Mouse (Mus musculus) CH12.LX (cell line): ENCODE measurements around the gene Marveld1. TPM values are rescaled to one million over a fixed set of nuclear protein-coding genes. Genes with fewer than 3 reads are reported as not detected.
A peak's percentile ranks its signal among the peaks of the same experiment; 100 is the strongest.

ENCODE experiments used
- DNase-seq: peaks from one replicate; pipeline ENCODE4 v3.0.0-alpha.2; 2013; ENCODE audit errors: extremely low read depth
- H3K27ac ChIP-seq: 2 replicates; pipeline ENCODE4 v1.5.1; 2012; ENCODE audit warnings: low read depth, mild to moderate bottlenecking, control low read depth, moderate library complexity; ENCODE audit not compliant: insufficient read depth
- H3K27me3 ChIP-seq: replicated peaks from 2 replicates; pipeline ENCODE3; 2012; ENCODE audit warnings: inconsistent platforms
- H3K36me3 ChIP-seq, 2 experiments: replicated peaks in 1 of 2; 2 replicates each; pipeline versions ENCODE3 to v1.6.1; 2012; ENCODE audit warnings: inconsistent platforms in 1 of 2, low read length in 1 of 2, mild to moderate bottlenecking in 1 of 2, mixed read lengths in 1 of 2, moderate library complexity in 1 of 2; ENCODE audit not compliant: control insufficient read depth in 1 of 2, insufficient read depth in 1 of 2
- H3K4me1 ChIP-seq, 2 experiments: 2 replicates each; pipeline ENCODE4 v1.6.1; 2012; ENCODE audit warnings: inconsistent platforms in 1 of 2, moderate library complexity in 1 of 2; ENCODE audit not compliant: insufficient read depth in 2 of 2, control insufficient read depth in 1 of 2
- H3K4me2 ChIP-seq: 2 replicates; pipeline ENCODE4 v1.6.1; 2012; ENCODE audit warnings: low read depth, mild to moderate bottlenecking, control low read depth; ENCODE audit not compliant: poor library complexity, insufficient read depth, severe bottlenecking
- H3K4me3 ChIP-seq, 3 experiments: fragments of 150-350 bp in 1 of 3; sonication (generic) in 1 of 3; replicated peaks in 1 of 3; 2 replicates each; pipeline versions ENCODE3 to v1.5.1; 2011 to 2012; ENCODE audit warnings: low read depth in 2 of 3, low read length in 2 of 3, mild to moderate bottlenecking in 2 of 3, moderate library complexity in 2 of 3, control low read depth in 1 of 3, improper control_type of control experiment in 1 of 3, inconsistent platforms in 1 of 3, mixed read lengths in 1 of 3; ENCODE audit not compliant: poor library complexity in 1 of 3
- H3K79me2 ChIP-seq: replicated peaks from 2 replicates; pipeline ENCODE4 v1.6.1; 2012; ENCODE audit warnings: mild to moderate bottlenecking, moderate library complexity; ENCODE audit not compliant: control insufficient read depth, poor library complexity, insufficient read depth, severe bottlenecking; ENCODE audit errors: extremely low read depth
- H3K9ac ChIP-seq: 2 replicates; pipeline ENCODE4 v1.6.1; 2012; ENCODE audit warnings: low read depth, mild to moderate bottlenecking, control low read depth, moderate library complexity; ENCODE audit not compliant: insufficient read depth
- H3K9me3 ChIP-seq: replicated peaks from 2 replicates; pipeline ENCODE3; 2012; ENCODE audit warnings: low read length, inconsistent platforms, mixed read lengths
- CHD2 ChIP-seq: IDR thresholded peaks from 2 replicates; pipeline ENCODE4 v1.6.1; 2011; ENCODE audit warnings: low read length, improper control_type of control experiment
- CTCF ChIP-seq, 2 experiments: IDR thresholded peaks in 1 of 2; conservative IDR thresholded peaks in 1 of 2; 2 replicates each; pipeline ENCODE4 v1.5.1; 2011 to 2012; ENCODE audit warnings: low read depth in 2 of 2, low read length in 2 of 2, improper control_type of control experiment in 1 of 2, inconsistent platforms in 1 of 2, mild to moderate bottlenecking in 1 of 2, moderate library complexity in 1 of 2
- E2F4 ChIP-seq: IDR thresholded peaks from 2 replicates; pipeline ENCODE4 v1.6.1; 2011; ENCODE audit warnings: low read depth, low read length, improper control_type of control experiment; ENCODE audit not compliant: insufficient replicate concordance
- ELF1 ChIP-seq: IDR thresholded peaks from 2 replicates; pipeline ENCODE4 v1.6.1; 2014; ENCODE audit warnings: low read depth, mild to moderate bottlenecking, inconsistent platforms, low read length, improper control_type of control experiment
- ETS1 ChIP-seq: conservative IDR thresholded peaks from 2 replicates; pipeline ENCODE4 v1.6.1; 2012; ENCODE audit warnings: low read depth, mild to moderate bottlenecking, inconsistent platforms, low read length, improper control_type of control experiment, moderate library complexity
- GABPA ChIP-seq: IDR thresholded peaks from 2 replicates; pipeline ENCODE4 v1.6.1; 2012; ENCODE audit warnings: low read depth, low read length, improper control_type of control experiment, inconsistent platforms; ENCODE audit not compliant: insufficient replicate concordance
- HCFC1 ChIP-seq: IDR thresholded peaks from 2 replicates; pipeline ENCODE4 v1.6.1; 2012; ENCODE audit warnings: low read depth, mild to moderate bottlenecking, inconsistent platforms, low read length, improper control_type of control experiment
- JUN ChIP-seq: IDR thresholded peaks from 2 replicates; pipeline ENCODE4 v1.6.1; 2011; ENCODE audit warnings: low read depth, mild to moderate bottlenecking, low read length, improper control_type of control experiment, moderate library complexity; ENCODE audit not compliant: insufficient read depth
- KAT2A ChIP-seq: IDR thresholded peaks from 2 replicates; pipeline ENCODE4 v1.6.1; 2012; ENCODE audit warnings: low read length, improper control_type of control experiment, inconsistent platforms; ENCODE audit not compliant: insufficient replicate concordance
- MAFK ChIP-seq: IDR thresholded peaks from 2 replicates; pipeline ENCODE4 v1.6.1; 2011; ENCODE audit warnings: low read length, improper control_type of control experiment; ENCODE audit not compliant: insufficient replicate concordance
- MAX ChIP-seq: IDR thresholded peaks from 2 replicates; pipeline ENCODE4 v1.6.1; 2011; ENCODE audit warnings: low read length, improper control_type of control experiment
- MEF2A ChIP-seq: IDR thresholded peaks from 2 replicates; pipeline ENCODE4 v1.6.1; 2014; ENCODE audit warnings: low read depth, mild to moderate bottlenecking, inconsistent platforms, low read length, improper control_type of control experiment, borderline replicate concordance
- MXI1 ChIP-seq: IDR thresholded peaks from 2 replicates; pipeline ENCODE4 v1.6.1; 2011; ENCODE audit warnings: mild to moderate bottlenecking, low read depth, low read length, improper control_type of control experiment
- NRF1 ChIP-seq: IDR thresholded peaks from 2 replicates; pipeline ENCODE4 v1.6.1; 2014; ENCODE audit warnings: low read depth, mild to moderate bottlenecking, inconsistent platforms, low read length, improper control_type of control experiment, moderate library complexity
- POLR2A ChIP-seq: IDR thresholded peaks from 2 replicates; pipeline ENCODE4 v1.6.1; 2011; ENCODE audit warnings: low read depth, mild to moderate bottlenecking, improper control_type of control experiment, low read length
- POLR2AphosphoS2 ChIP-seq: IDR thresholded peaks from 2 replicates; pipeline ENCODE4 v1.6.1; 2011; ENCODE audit warnings: low read depth, low read length, improper control_type of control experiment
- RAD21 ChIP-seq: IDR thresholded peaks from 2 replicates; pipeline ENCODE4 v1.6.1; 2011; ENCODE audit warnings: low read depth, mild to moderate bottlenecking, low read length, improper control_type of control experiment, moderate library complexity
- RCOR1 ChIP-seq: conservative IDR thresholded peaks from 2 replicates; pipeline ENCODE4 v1.6.1; 2012; ENCODE audit warnings: low read depth, mild to moderate bottlenecking, inconsistent platforms, low read length, improper control_type of control experiment
- SIN3A ChIP-seq: IDR thresholded peaks from 2 replicates; pipeline ENCODE4 v1.6.1; 2012; ENCODE audit warnings: low read length, improper control_type of control experiment, inconsistent platforms
- SMC3 ChIP-seq: IDR thresholded peaks from 2 replicates; pipeline ENCODE4 v1.6.1; 2011; ENCODE audit warnings: low read depth, low read length, improper control_type of control experiment
- TCF12 ChIP-seq: IDR thresholded peaks from 2 replicates; pipeline ENCODE4 v1.6.1; 2014; ENCODE audit warnings: low read depth, mild to moderate bottlenecking, inconsistent platforms, low read length, improper control_type of control experiment
- UBTF ChIP-seq: IDR thresholded peaks from 2 replicates; pipeline ENCODE4 v1.6.1; 2012; ENCODE audit warnings: low read depth, mild to moderate bottlenecking, inconsistent platforms, low read length, improper control_type of control experiment, moderate library complexity
- USF1 ChIP-seq: IDR thresholded peaks from 2 replicates; pipeline ENCODE4 v1.6.1; 2014; ENCODE audit warnings: low read depth, mild to moderate bottlenecking, inconsistent platforms, low read length, improper control_type of control experiment
- ZMIZ1 ChIP-seq: IDR thresholded peaks from 2 replicates; pipeline ENCODE4 v1.6.1; 2012; ENCODE audit warnings: low read depth, mild to moderate bottlenecking, inconsistent platforms, low read length, improper control_type of control experiment
- ZNF384 ChIP-seq: IDR thresholded peaks from 2 replicates; pipeline ENCODE4 v1.6.1; 2012; ENCODE audit warnings: low read depth, low read length, improper control_type of control experiment, inconsistent platforms
- dilution Hi-C: fragments of 300-500 bp; cut with MboI; formaldehyde crosslinking; loops from 2 replicates; pipeline ENCODE4 v1.14.3; 2020; ENCODE audit warnings: low sequenced_read_pairs; ENCODE audit not compliant: extremely low pct_unique_long_range_greater_than_20kb, extremely low pct_ligation_motif_present
- in situ Hi-C: fragments of 300-500 bp; cut with MboI; formaldehyde crosslinking; loops from 3 replicates; pipeline ENCODE4 v1.14.3; 2019; ENCODE audit warnings: low sequenced_read_pairs, low pct_ligation_motif_present, low pct_unique_long_range_greater_than_20kb, mixed read lengths
- polyA plus RNA-seq: library from polyadenylated mRNA; unstranded; fragments of >175 nt; gene quantifications from 2 replicates; pipeline ENCODE4 v1.2.1, GENCODE M21; 2012; ENCODE audit warnings: low read depth; ENCODE audit not compliant: insufficient read length
- total RNA-seq, 2 experiments: library from RNA; depleted of rRNA; stranded (reverse); fragments of 300-350 nt in 1 of 2; fragments of >200 nt in 1 of 2; gene quantifications; 2 replicates each; pipeline ENCODE4 v1.2.3; 2012 to 2014

The Marveld1 gene
- total and polyA plus RNA-seq, 3 experiments = 0.07 TPM; not detected in 2

DNA sequence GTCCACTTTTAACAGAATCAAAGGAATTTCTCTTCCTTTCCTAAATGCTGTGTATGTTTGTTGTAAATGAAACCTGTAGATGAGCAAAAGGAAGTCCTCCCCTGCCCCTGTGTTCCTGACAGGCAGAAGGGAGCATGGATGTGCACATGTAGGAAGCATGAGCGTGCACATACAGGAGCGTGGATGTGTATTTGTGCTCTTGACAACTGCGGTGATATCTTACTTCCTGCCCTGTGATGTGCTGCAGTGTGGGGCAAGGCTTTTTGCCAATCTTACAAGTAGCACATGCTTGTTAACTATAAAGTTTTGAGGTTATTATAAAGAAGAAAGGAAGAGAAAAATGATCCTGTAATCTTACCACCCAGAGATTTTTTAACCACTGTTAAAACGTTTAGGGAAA, 42.5 kb downstream of the Marveld1 start:
- H3K36me3 ChIP-seq = peaks cover 58 to 93% of the 10 kb centered on the region in 2 experiments
- dilution Hi-C loops = no loop called here
- no peak overlapping the region for H3K27ac ChIP-seq
- no peak for TF ChIP-seq ELF1
- TF ChIP-seq POLR2A = no peak
- no peak for TF ChIP-seq UBTF
- no peak for TF ChIP-seq RAD21
- TF ChIP-seq, all 38 proteins: peak for 0
- H3K4me3 ChIP-seq = no peak overlapping the region
- no peaks in the 10 kb centered on the region for H3K4me1 ChIP-seq
- H3K9ac ChIP-seq = no peak overlapping the region
- no peaks in the 10 kb centered on the region for H3K27me3 ChIP-seq
- in situ Hi-C loops = no loop called here
- DNase-seq = no peak
- no peak overlapping the region for H3K4me2 ChIP-seq
- H3K9me3 ChIP-seq = no peaks in the 10 kb centered on the region
- no peaks in the 10 kb centered on the region for H3K79me2 ChIP-seq

DNA sequence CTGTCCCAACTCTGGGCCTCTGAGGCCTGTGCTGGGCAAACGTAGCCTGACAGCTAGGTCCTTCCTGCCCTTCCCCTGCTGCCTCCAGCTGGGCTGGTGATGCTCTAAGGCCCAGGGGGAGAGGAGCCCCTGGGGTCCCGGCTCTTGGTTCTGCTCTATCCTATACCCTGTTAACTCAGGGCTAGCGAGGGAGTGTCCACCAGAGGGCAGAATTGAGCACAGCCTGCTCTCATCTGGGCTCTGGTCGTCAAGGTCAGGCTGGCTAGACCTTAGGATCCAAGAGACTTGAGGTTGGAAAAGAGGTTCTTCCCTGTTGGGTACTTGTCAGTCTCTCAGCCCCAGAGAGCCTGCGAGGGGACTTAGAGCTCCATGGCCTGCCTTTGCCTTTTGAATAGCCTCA, 43.3 kb downstream of the Marveld1 start:
- TF ChIP-seq MEF2A (no peak), NRF1 (no peak), RAD21 (peak; percentile 27), MXI1 (no peak), JUN (no peak), CHD2 (no peak), MAFK (no peak), ZMIZ1 (no peak), USF1 (no peak), HCFC1 (no peak), ETS1 (no peak), KAT2A (no peak), UBTF (no peak), SIN3A (no peak), RCOR1 (no peak), POLR2A (no peak), GABPA (no peak), SMC3 (peak; percentile 74), CTCF (conservative IDR thresholded peaks at IDR 0.05 in 1 of 2, IDR thresholded peaks at IDR 0.05 in 1 of 2; ENCODE audit: low read depth in 2 of 2, low read length in 2 of 2) (peak; percentile 78 to 84), POLR2AphosphoS2 (no peak), TCF12 (no peak), E2F4 (no peak), MAX (no peak), ZNF384 (no peak)
- TF ChIP-seq, all 38 proteins: peak for 3
- Histone ChIP-seq H3K4me2 (no peak overlapping the region), H3K4me3 (no peak overlapping the region), H3K27ac (no peak overlapping the region), H3K4me1 (no peaks in the 10 kb centered on the region), H3K9me3 (no peaks in the 10 kb centered on the region), H3K79me2 (no peaks in the 10 kb centered on the region), H3K27me3 (no peaks in the 10 kb centered on the region), H3K36me3 (peaks cover 51 to 86% of the 10 kb centered on the region in 2 experiments), H3K9ac (no peak overlapping the region)
- DNase-seq = peak; percentile 60
- in situ Hi-C loops (no loop called here), dilution Hi-C loops (no loop called here)
